Mouse (Mus musculus) embryonic fibroblast, embryonic 13.5 days (primary cell): ENCODE data around the gene Ncf1.

Experiments
- CTCF ChIP-seq: IDR thresholded peaks from 2 replicates; pipeline ENCODE4 v1.5.1; 2011; ENCODE audit warnings: mild to moderate bottlenecking, control low read depth, low read length, moderate library complexity, borderline replicate concordance; ENCODE audit not compliant: insufficient read depth
- POLR2A ChIP-seq: IDR thresholded peaks from 2 replicates; pipeline ENCODE4 v1.6.1; 2011; ENCODE audit warnings: low read depth, mild to moderate bottlenecking, control low read depth, low read length, moderate library complexity

- TF ChIP-seq POLR2A = no peak
- no peak for TF ChIP-seq CTCF
Measured at GRCm38 (mm10) chr5:134268751-134269150, 39.3 kb upstream of the Ncf1 start.
